Mouse (Mus musculus): Measurements from ENCODE around the gene Ppil6.

The Ppil6 gene

GRCm38 (mm10) chr10:41525696-41526095 lies 35.5 kb downstream of the Ppil6 start:
- no peak for DNase-seq (ENCODE audit: low read depth)

GRCm38 (mm10) chr10:41529972-41530371 lies 39.7 kb downstream of the Ppil6 start:
- no peak for DNase-seq (ENCODE audit: low read depth)

- DNase-seq (ENCODE audit: low read depth) = no peak
Observed at GRCm38 (mm10) chr10:41535991-41536390, 45.8 kb downstream of the Ppil6 start.

- no peak for DNase-seq (ENCODE audit: low read depth)
Observed at GRCm38 (mm10) chr10:41536714-41537113, 46.5 kb downstream of the Ppil6 start.

- no peak for DNase-seq (ENCODE audit: low read depth)
Observed at GRCm38 (mm10) chr10:41537226-41537982, 47.2 kb downstream of the Ppil6 start.

- no peak for DNase-seq (ENCODE audit: low read depth)
Observed at GRCm38 (mm10) chr10:41537983-41538330, 47.7 kb downstream of the Ppil6 start.

GRCm38 (mm10) chr10:41538986-41539385 lies 48.7 kb downstream of the Ppil6 start:
- DNase-seq (ENCODE audit: low read depth) = no peak

GRCm38 (mm10) chr10:41542057-41542456 lies 51.8 kb downstream of the Ppil6 start:
- no peak for DNase-seq (ENCODE audit: low read depth)

- DNase-seq (ENCODE audit: low read depth) = no peak
Observed at GRCm38 (mm10) chr10:41543439-41543838, 53.2 kb downstream of the Ppil6 start.

GRCm38 (mm10) chr10:41543844-41544243 lies 53.6 kb downstream of the Ppil6 start:
- no peak for DNase-seq (ENCODE audit: low read depth)

- no peak for DNase-seq (ENCODE audit: low read depth)
Observed at GRCm38 (mm10) chr10:41544481-41545190, 54.4 kb downstream of the Ppil6 start.

- DNase-seq (ENCODE audit: low read depth) = no peak
Observed at GRCm38 (mm10) chr10:41545224-41545755, 55.1 kb downstream of the Ppil6 start.

GRCm38 (mm10) chr10:41546396-41547165 lies 56.3 kb downstream of the Ppil6 start:
- no peak for DNase-seq (ENCODE audit: low read depth)

- no peak for DNase-seq (ENCODE audit: low read depth)
Observed at GRCm38 (mm10) chr10:41550711-41551110, 60.5 kb downstream of the Ppil6 start.

- no peak for DNase-seq (ENCODE audit: low read depth)
Observed at GRCm38 (mm10) chr10:41552319-41552718, 62.1 kb downstream of the Ppil6 start.

GRCm38 (mm10) chr10:41552847-41553589 lies 62.8 kb downstream of the Ppil6 start:
- DNase-seq (ENCODE audit: low read depth) = no peak

- no peak for DNase-seq (ENCODE audit: low read depth)
Observed at GRCm38 (mm10) chr10:41553711-41554110, 63.5 kb downstream of the Ppil6 start.

- no peak for DNase-seq (ENCODE audit: low read depth)
Observed at GRCm38 (mm10) chr10:41555081-41555480, 64.8 kb downstream of the Ppil6 start.

GRCm38 (mm10) chr10:41558401-41558800 lies 68.2 kb downstream of the Ppil6 start:
- no peak for DNase-seq (ENCODE audit: low read depth)

- no peak for DNase-seq (ENCODE audit: low read depth)
Observed at GRCm38 (mm10) chr10:41561701-41562395, 71.6 kb downstream of the Ppil6 start.
